Mouse (Mus musculus) embryonic facial prominence, embryonic 10.5 days (tissue): ENCODE results near the gene Bach2. TPM values are rescaled to one million over a fixed set of nuclear protein-coding genes. Genes with fewer than 3 reads are reported as not detected.

Source experiments
- DNase-seq: peaks from one replicate; pipeline ENCODE4 v3.0.0-alpha.2; 2017; ENCODE audit warnings: low spot score
- H3K27ac ChIP-seq: fragments of 300-500 bp; sonication (generic); replicated peaks from 2 replicates; pipeline ENCODE4 v1.5.1; 2016; ENCODE audit warnings: mild to moderate bottlenecking
- H3K27me3 ChIP-seq: fragments of 300-500 bp; sonication (generic); replicated peaks from 2 replicates; pipeline ENCODE4 v1.6.1; 2016; ENCODE audit warnings: low read depth, mild to moderate bottlenecking; ENCODE audit not compliant: poor library complexity, severe bottlenecking
- H3K36me3 ChIP-seq: fragments of 300-500 bp; sonication (generic); replicated peaks from 2 replicates; pipeline ENCODE4 v1.6.1; 2016; ENCODE audit warnings: mild to moderate bottlenecking, moderate library complexity
- H3K4me1 ChIP-seq: fragments of 300-500 bp; sonication (generic); 2 replicates; pipeline ENCODE4 v1.6.1; 2016
- H3K4me3 ChIP-seq: fragments of 300-500 bp; sonication (generic); 2 replicates; pipeline ENCODE4 v1.5.1; 2016; ENCODE audit warnings: mild to moderate bottlenecking, moderate library complexity
- H3K9me3 ChIP-seq: fragments of 300-500 bp; sonication (generic); 2 replicates; pipeline ENCODE4 v1.6.1; 2016; ENCODE audit warnings: mild to moderate bottlenecking
- WGBS: fragments of 180-500 bp; shearing (Covaris S2); methylation state at CpG from one replicate; pipeline ENCODE4 v1.1.7; 2016; 5-methylcytosine and 5-hydroxymethylcytosine counted together
- polyA plus RNA-seq: library from polyadenylated mRNA; unstranded; fragments of >200 nt; fragmentation: Nextera tagmentation; extraction: Ambion mirVana; gene quantifications from 2 replicates; pipeline ENCODE4 v1.2.1, GENCODE M21; 2016

The Bach2 gene
- polyA plus RNA-seq, 1 experiment from 2014 or later: 12.2 TPM

- Histone ChIP-seq H3K9me3 (no peaks in the 10 kb centered on the region), H3K27ac (no peak overlapping the region; the same call in 1 of the 2 replicates), H3K4me1 (peaks cover 23% of the 10 kb centered on the region), H3K36me3 (peaks cover 31% of the 10 kb centered on the region), H3K27me3 (no peaks in the 10 kb centered on the region), H3K4me3 (no peak overlapping the region)
- DNase-seq: no peak
- 41% methylated on average over 8 of the region's 8 CpGs for whole genome bisulfite sequencing
Observed at GRCm38 (mm10) chr4:32508996-32509395, 270.4 kb downstream of the Bach2 start.

- H3K4me3 ChIP-seq: no peak overlapping the region
- peaks cover 23% of the 10 kb centered on the region for H3K4me1 ChIP-seq
- 79% methylated on average over 9 of the region's 9 CpGs for WGBS
Observed at GRCm38 (mm10) chr4:32509832-32510612, 271.4 kb downstream of the Bach2 start.

DNA sequence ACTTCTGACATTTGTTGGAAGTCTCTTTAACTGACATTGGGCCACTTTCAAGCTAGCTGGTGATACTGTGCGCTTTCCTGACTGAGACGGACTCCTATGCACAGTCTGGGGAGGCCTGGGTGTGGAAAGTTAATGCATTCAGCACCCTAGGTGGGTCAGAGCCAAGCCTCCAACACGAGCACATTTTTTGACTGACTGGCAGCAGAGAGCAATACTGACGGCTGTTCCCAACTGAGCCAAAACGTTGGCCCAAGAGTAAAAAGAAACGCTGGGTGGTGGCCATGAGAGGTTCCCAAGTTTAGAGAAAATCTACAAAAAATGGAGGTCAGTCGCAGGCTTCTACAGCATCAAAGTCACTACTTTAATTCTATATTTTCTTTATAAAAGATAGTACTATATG lies 272.3 kb downstream of the Bach2 start:
- WGBS: 80% methylated on average over 7 of the region's 7 CpGs
- Histone ChIP-seq H3K4me3 (no peak overlapping the region), H3K4me1 (peaks cover 27% of the 10 kb centered on the region), H3K9me3 (no peaks in the 10 kb centered on the region), H3K27ac (no peak overlapping the region), H3K27me3 (no peaks in the 10 kb centered on the region), H3K36me3 (peaks cover 21% of the 10 kb centered on the region)
- DNase-seq: no peak

More at GRCm38 (mm10) chr4:32509832-32510612, 271.4 kb downstream of the Bach2 start:
- H3K27me3 ChIP-seq: no peaks in the 10 kb centered on the region
- no peak for DNase-seq
- H3K36me3 ChIP-seq: peaks cover 24% of the 10 kb centered on the region
- H3K9me3 ChIP-seq: no peaks in the 10 kb centered on the region
- H3K27ac ChIP-seq: no peak overlapping the region

DNA sequence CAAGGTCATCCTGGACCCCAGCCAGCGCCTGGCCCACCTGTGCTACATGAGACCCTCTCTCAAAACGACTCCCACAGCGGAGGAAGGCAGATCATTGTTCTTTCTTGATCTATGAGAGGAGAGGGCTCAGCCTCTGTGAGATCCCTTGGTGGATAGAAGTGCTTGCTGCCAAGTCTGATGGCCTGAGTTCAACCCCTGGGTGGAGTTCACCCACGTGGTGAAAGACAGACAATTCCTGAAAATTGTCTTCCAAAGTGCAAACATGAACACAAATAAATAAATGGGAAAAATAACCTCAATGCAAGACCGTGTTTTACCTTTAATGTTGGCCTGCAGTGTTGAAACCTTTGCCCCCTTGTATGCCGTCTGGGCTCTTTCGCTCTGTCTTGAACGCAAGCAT lies 277.5 kb downstream of the Bach2 start:
- DNase-seq: no peak
- Histone ChIP-seq H3K27ac (no peak overlapping the region), H3K9me3 (no peaks in the 10 kb centered on the region), H3K4me1 (peaks cover 40% of the 10 kb centered on the region), H3K36me3 (peaks cover 8% of the 10 kb centered on the region), H3K4me3 (no peak overlapping the region), H3K27me3 (no peaks in the 10 kb centered on the region)
- WGBS: 89% methylated on average over 8 of the region's 8 CpGs

DNA sequence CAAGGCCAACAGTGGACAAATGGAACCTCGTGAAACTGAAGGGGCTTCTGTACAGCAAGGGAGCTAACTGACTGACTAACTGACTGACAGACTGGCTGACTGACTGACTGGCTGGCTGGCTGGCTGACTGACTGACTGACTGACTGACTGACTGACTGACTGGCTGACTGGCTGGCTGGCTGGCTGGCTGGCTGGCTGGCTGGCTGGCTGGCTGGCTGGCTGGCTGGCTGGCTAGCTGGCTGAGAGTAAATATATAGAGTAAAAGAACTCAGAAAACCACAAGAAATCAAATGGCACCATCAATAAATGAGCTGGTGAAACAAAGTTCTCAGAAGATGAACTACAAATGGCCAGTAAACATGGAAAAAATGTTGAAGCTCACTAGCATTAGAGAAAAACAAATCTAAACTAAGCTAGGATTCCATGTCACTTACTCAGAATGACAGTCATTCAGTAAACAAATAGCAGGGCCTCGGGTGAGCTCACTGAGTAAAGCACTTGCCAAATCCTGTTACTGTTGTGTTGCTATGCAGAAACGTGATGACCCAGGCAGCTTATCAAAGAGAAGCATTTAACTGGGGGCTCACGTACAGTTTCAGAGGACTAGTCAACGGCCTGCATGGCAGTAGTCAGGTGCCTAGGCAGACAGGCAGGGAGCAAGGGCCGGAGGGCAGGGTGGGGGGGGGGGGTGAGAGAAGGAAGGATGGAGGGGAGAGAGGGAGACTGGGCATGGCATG lies 280.4 kb downstream of the Bach2 start:
- DNase-seq: no peak
- no peak overlapping the region for H3K27ac ChIP-seq
- no peaks in the 10 kb centered on the region for H3K9me3 ChIP-seq
- no peak overlapping the region for H3K4me3 ChIP-seq
- H3K36me3 ChIP-seq: no peaks in the 10 kb centered on the region
- no peaks in the 10 kb centered on the region for H3K27me3 ChIP-seq
- 54% methylated on average over 6 of the region's 6 CpGs for WGBS
- H3K4me1 ChIP-seq: peaks cover 63% of the 10 kb centered on the region

GRCm38 (mm10) chr4:32520628-32521360 lies 282.2 kb downstream of the Bach2 start:
- Histone ChIP-seq H3K4me1 (peaks cover 71% of the 10 kb centered on the region), H3K4me3 (0 out of 2 replicates have a peak overlapping the region, but pooled peaks have one; percentile 16), H3K27ac (peak overlapping the region; percentile 76), H3K9me3 (no peaks in the 10 kb centered on the region), H3K27me3 (no peaks in the 10 kb centered on the region), H3K36me3 (no peaks in the 10 kb centered on the region)
- 19% methylated on average over 18 of the region's 18 CpGs for WGBS
- peak; percentile 75 for DNase-seq

DNA sequence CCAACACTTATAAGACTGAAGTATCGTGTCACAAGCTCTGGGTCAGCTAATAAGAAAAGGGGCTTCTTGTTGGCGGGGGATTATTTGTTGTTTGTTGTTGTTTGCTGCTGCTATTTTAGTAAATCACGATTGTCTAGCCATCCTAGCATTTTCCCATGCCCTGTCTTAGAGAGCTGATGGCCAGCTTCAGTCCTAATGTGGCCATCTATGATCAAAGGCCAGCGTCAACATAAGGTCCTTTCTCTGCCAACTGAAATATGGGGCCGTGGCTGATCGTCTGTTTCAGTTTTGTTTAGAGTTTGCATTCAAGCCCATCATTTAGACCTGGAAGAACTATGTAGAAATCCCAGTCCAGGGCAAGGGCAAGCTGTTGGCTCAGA lies 282.7 kb downstream of the Bach2 start:
- DNase-seq: no peak
- H3K27me3 ChIP-seq: no peaks in the 10 kb centered on the region
- 50% methylated on average over 6 of the region's 6 CpGs for WGBS
- peak overlapping the region; percentile 30 for H3K27ac ChIP-seq
- H3K9me3 ChIP-seq: no peaks in the 10 kb centered on the region
- no peaks in the 10 kb centered on the region for H3K36me3 ChIP-seq
- H3K4me3 ChIP-seq: no peak overlapping the region
- peaks cover 76% of the 10 kb centered on the region for H3K4me1 ChIP-seq

DNA sequence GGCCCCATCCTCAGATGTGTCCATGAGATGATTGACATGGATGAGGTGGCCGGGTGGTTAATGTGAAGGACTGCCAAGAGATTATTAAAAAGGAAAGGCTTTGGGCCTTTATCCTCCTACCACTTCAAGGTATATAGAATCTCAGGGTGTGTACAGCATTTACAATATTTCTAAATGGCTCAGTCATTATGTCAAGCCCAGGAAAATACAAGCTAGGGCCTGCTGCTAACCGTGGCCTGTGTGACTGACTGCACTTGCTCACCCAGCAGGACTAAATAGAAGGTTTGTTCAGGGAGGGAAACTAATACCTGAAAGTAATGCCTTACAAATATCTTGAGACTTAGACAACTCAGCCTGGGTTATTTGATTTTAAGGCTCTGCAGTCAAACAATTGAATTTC lies 283.4 kb downstream of the Bach2 start:
- Histone ChIP-seq H3K4me1 (peaks cover 79% of the 10 kb centered on the region), H3K9me3 (no peaks in the 10 kb centered on the region), H3K27ac (peak overlapping the region; percentile 30; the same call in 1 of the 2 replicates), H3K4me3 (no peak overlapping the region), H3K27me3 (no peaks in the 10 kb centered on the region), H3K36me3 (no peaks in the 10 kb centered on the region)
- DNase-seq: no peak
- 52% methylated on average over 2 of the region's 2 CpGs for WGBS

DNA sequence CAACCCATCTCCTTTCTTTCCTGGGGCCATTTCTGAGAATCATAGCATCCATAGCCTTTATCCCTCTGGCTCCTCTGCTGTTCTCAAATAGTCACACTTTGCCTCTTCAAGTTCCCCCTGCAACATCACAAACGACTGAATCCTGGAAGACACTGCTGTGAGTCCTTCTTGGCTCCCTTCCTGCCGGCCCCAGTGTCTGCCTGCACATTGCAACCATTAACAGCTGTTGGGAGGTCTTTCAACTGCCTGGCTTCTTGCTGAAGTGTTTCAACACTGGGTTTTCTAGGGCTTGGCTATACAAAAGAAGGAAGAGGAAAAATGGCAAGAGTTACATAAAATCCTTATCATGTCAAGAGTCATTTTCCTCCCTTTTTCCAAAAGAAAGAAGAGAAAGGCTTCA lies 285.7 kb downstream of the Bach2 start:
- H3K27ac ChIP-seq: no peak overlapping the region
- WGBS: 38% methylated on average over 2 of the region's 2 CpGs

DNA sequence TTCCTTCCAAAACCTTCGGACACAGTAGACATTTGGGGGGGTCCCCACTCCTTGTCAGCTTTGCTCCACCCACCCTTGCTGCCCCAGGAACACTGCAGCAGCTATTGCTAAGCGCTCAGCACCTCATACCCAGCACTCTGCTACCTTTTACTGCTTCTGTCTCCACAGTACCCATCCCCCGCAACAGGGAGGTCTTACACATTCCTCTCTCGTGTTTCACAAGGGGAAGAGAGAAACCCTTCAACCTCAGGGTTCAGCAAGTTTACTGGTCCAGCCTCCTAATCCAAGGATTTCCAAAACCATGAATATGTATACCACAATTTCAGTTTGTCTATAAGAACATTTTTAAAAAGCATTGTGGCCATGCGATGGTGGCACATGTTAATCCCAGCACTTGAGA lies 286.4 kb downstream of the Bach2 start:
- no peak overlapping the region for H3K4me3 ChIP-seq
- no peak overlapping the region for H3K27ac ChIP-seq
- H3K9me3 ChIP-seq: no peaks in the 10 kb centered on the region
- H3K4me1 ChIP-seq: peaks cover 73% of the 10 kb centered on the region
- H3K36me3 ChIP-seq: no peaks in the 10 kb centered on the region
- H3K27me3 ChIP-seq: no peaks in the 10 kb centered on the region
- WGBS: 72% methylated on average over 5 of the region's 5 CpGs
- DNase-seq: no peak

More for the DNA sequence above, 285.7 kb downstream of the Bach2 start:
- no peaks in the 10 kb centered on the region for H3K36me3 ChIP-seq
- H3K27me3 ChIP-seq: no peaks in the 10 kb centered on the region
- no peak for DNase-seq
- no peak overlapping the region for H3K4me3 ChIP-seq
- peaks cover 73% of the 10 kb centered on the region for H3K4me1 ChIP-seq
- H3K9me3 ChIP-seq: no peaks in the 10 kb centered on the region

GRCm38 (mm10) chr4:32526228-32526836 lies 287.7 kb downstream of the Bach2 start:
- H3K27ac ChIP-seq: peak overlapping the region; percentile 44; the same call in 1 of the 2 replicates
- no peak overlapping the region for H3K4me3 ChIP-seq
- 71% methylated on average over 9 of the region's 9 CpGs for WGBS
- H3K9me3 ChIP-seq: no peaks in the 10 kb centered on the region
- peaks cover 73% of the 10 kb centered on the region for H3K4me1 ChIP-seq
- H3K27me3 ChIP-seq: no peaks in the 10 kb centered on the region
- H3K36me3 ChIP-seq: no peaks in the 10 kb centered on the region
- no peak for DNase-seq

- 87% methylated on average over 17 of the region's 17 CpGs for WGBS
- no peaks in the 10 kb centered on the region for H3K27me3 ChIP-seq
- H3K36me3 ChIP-seq: no peaks in the 10 kb centered on the region
- H3K9me3 ChIP-seq: no peaks in the 10 kb centered on the region
- no peak overlapping the region for H3K4me3 ChIP-seq
- DNase-seq: no peak
- H3K4me1 ChIP-seq: peaks cover 56% of the 10 kb centered on the region
- 0 out of 2 replicates have a peak overlapping the region, but pooled peaks have one; percentile 7 for H3K27ac ChIP-seq
Observed at GRCm38 (mm10) chr4:32529443-32529995, 290.9 kb downstream of the Bach2 start.
